Mouse (Mus musculus) olfactory bulb, adult 2 months (tissue): Measurements from ENCODE around the gene L3mbtl4.

Experiments used
- CTCF ChIP-seq: fragments of 200-500 bp; IDR thresholded peaks from 2 replicates; pipeline ENCODE4 v1.5.1; 2012; ENCODE audit warnings: low read depth, mild to moderate bottlenecking, low read length, moderate library complexity; ENCODE audit not compliant: insufficient read depth
- POLR2A ChIP-seq: fragments of 200-500 bp; IDR thresholded peaks from 2 replicates; pipeline ENCODE4 v1.6.1; 2012; ENCODE audit warnings: mild to moderate bottlenecking, low read depth, low read length, moderate library complexity; ENCODE audit not compliant: insufficient read depth

GRCm38 (mm10) chr17:68320940-68321339, 47.3 kb downstream of the L3mbtl4 start:
- no peak for TF ChIP-seq CTCF
- no peak for TF ChIP-seq POLR2A
